Mouse (Mus musculus) layer of hippocampus, adult 2 months (tissue): ENCODE measurements at regions not wholly inside any gene's neighbourhood (a gene's known extent, or its start where the extent isn't known, plus 50 kb on each side); places are given as distances from the start of the nearest gene placed in this dataset.

Source experiments
- DNase-seq, 2 experiments: peaks; one replicate each; pipeline ENCODE4 v3.0.0; 2022; ENCODE audit warnings: low spot score in 2 of 2
- H3K27ac ChIP-seq: fragments of 200-600 bp; 2 replicates; pipeline ENCODE4 v1.8.1; 2022
- H3K4me3 ChIP-seq: fragments of 200-600 bp; 2 replicates; pipeline ENCODE4 v1.8.1; 2022; ENCODE audit warnings: mild to moderate bottlenecking
- CTCF ChIP-seq: fragments of 200-600 bp; conservative IDR thresholded peaks from 2 replicates; pipeline ENCODE4 v1.8.1; 2022; ENCODE audit warnings: antibody characterized with exemption, mild to moderate bottlenecking, moderate library complexity

DNA sequence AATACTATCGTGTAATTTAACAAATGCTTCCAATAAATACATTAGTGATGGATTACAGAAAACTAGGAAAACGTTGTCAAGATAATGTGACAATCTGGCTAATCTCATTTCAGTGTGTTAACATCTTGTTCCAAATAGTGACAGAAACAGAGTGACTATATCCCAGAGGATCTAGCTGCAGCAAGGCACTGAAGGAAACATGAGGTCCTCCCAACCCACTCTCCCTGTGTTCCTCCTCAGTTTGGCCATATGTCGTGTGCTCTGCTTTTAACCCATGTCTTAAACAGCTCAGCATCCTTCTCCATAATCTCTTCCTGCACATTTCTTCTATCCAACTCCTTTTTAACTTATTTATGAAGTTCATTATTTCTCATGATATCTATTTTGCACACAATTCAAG, 223.6 kb upstream of the Lyplal1 start:
- Histone ChIP-seq H3K4me3 (no peak overlapping the region), H3K27ac (peak overlapping the region; percentile 84)
- no peak for TF ChIP-seq CTCF
- DNase-seq, result peak in 1 of 2 experiments; percentile 66

DNA sequence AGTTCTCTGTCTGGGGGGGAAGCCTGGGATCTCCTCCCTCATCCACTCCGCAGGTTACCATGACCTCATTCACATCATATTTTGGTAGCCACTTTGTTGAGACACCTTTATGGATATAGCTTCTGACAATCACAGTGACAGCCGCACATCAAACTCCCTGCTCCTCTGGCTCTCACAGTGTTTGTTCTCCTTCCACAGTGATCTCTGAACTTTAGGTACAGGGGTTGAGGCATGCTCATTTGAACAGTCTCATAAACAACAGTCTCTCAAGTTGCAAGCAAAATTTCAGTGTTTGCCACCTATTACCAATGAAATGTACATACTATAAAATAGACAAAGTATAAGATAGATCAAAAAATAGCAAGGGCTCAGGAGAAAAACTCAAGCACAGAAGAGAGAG, 200.2 kb upstream of the Lyplal1 start:
- DNase-seq, result no peak
- no peak for TF ChIP-seq CTCF
- Histone ChIP-seq H3K4me3 (no peak overlapping the region), H3K27ac (no peak overlapping the region)

DNA sequence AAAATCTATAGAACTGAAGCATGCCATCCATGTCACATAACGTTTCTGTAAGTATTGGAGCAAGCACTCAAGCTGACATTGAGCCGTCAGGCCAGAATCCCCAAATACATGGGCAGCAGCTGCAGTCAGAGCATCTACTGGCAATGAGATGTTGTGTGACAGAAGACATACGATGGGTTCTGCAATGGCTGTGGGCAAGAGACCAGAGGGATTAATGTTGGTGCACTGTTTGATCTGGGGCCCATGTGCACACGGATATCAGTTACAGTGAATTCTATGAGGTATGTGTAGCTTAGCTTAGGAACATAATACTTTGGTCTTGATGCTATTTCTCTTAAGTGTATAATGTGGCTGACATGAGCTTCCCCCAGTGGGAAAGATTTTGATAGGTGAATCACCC, 197.1 kb upstream of the Lyplal1 start:
- DNase-seq, result no peak
- H3K27ac ChIP-seq, result no peak overlapping the region
- no peak overlapping the region for H3K4me3 ChIP-seq
- no peak for TF ChIP-seq CTCF

DNA sequence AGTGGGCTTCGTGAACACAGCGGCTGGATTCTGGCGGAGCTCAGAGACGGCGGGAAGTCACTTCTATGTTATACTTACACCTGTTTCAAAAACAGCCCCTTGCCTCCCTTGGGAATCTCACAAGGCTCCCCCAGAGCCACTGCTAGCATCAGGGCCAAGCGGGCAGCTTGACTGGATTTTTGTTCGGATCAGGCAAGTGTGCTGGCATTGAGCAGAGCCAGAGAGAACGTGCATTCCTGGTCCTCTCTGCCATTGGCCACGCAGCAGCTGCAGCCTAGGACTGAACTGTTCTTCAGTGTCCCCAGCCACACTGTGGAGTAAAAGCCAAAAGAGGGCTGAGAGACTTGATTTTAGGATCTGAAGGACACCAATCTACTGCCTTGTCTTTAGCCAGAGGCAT, 195.6 kb upstream of the Lyplal1 start:
- H3K4me3 ChIP-seq, result no peak overlapping the region
- no peak for DNase-seq
- TF ChIP-seq CTCF, result no peak
- no peak overlapping the region for H3K27ac ChIP-seq

DNA sequence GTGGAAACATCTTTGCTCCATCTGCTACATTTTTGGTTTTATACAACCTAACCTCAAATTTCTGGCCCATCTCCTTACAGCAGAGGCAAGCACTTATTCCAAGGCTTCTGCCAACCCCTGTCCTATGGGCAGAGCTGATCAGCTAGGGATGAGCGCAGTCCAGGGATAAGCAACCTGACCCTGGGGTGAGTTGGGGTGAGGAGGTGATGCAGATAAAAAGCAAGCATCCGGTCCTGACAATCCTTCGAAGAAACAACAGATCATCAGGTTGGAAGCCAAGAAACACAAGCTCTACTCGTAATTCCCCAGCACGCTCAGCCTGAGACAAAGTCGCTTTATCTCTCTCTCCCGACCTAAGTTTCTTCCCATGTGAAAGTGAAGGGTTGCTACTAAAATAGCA, 194.9 kb upstream of the Lyplal1 start:
- H3K27ac ChIP-seq, result no peak overlapping the region
- TF ChIP-seq CTCF, result no peak

DNA sequence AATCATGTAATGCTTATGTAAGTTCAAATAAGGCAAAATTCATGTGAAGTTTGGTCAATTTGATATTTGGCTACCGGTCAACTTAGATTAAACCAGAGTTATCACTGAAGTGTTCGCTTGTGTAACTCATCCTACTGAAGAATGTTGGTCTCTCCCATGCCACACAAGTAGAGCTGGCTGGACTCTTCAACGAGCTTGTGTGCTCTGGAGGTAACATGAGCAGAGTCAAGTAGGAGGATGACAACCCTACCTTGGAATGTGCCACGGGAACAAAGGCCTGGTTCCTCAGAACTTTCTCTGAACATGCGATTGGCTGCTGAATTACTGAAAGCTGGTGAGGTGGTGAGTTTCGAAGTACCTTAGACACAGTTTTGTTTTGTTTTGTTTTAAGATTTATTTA, 190.5 kb upstream of the Lyplal1 start:
- Histone ChIP-seq H3K4me3 (no peak overlapping the region), H3K27ac (no peak overlapping the region)
- no peak for DNase-seq
- TF ChIP-seq CTCF, result no peak

More for the DNA sequence above, 194.9 kb upstream of the Lyplal1 start:
- H3K4me3 ChIP-seq, result no peak overlapping the region
- no peak for DNase-seq

DNA sequence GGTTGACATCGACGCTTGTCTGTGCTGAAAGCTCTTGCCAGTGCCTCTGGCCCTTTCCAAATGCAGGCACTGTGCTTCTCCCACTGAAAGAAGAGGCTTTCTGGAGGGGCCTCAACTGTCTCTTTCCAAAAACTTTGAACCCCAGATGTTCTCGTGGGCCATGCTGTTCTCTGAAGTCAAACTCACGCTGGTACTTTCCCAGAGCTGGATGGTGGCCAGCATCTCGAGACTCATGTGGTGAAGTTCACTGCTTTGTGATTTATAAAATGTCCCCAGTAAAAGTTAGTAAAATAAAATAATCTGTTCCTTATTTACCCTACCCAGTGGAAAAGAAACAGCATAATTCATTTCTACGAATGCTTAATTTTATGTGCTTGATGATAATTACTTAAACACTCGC, 180.4 kb upstream of the Lyplal1 start:
- H3K27ac ChIP-seq, result no peak overlapping the region
- no peak for TF ChIP-seq CTCF
- DNase-seq, result no peak
- H3K4me3 ChIP-seq, result no peak overlapping the region

DNA sequence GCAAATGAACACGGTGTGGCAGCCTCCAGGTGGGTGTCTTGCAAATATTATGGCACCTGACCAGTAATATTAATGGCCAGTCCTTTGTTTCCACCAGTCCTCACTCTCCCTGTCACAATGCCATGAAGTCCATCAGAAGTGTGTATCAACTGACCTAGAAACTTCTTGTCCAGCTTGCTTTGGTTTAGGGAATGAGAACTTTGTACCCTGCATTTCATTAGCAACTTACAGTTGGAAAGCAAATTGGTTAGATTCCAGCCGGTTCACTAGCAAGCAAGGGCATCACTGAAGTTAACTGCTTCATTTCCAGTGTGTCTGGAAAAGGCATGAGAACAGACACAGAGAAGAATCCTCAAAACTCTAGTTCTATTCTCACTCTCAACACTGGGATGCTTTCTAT, 178.1 kb upstream of the Lyplal1 start:
- no peak for TF ChIP-seq CTCF

DNA sequence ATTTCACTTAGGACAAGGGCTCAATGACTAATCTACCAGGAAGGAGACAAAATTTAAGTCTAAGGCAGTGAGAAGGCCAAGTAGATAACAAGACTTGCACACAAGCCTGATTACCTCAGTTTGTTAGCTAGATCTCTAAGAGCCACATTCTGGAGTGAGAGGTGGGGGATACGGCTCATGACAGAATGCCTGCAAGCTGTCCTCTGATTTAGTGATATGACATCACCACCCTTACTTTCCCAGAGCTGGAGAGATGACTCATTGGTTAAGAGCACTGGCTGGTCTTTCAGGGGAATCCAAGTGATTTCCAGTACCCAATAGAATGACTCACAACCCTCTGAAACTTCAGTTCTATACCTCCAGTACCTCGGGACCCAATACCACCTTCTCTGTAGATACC, 177.5 kb upstream of the Lyplal1 start:
- Histone ChIP-seq H3K27ac (0 out of 2 replicates have a peak overlapping the region, but pooled peaks have one; percentile 18), H3K4me3 (no peak overlapping the region)
- DNase-seq, result peak; percentile 27 to 43
- TF ChIP-seq CTCF, result no peak

More for the DNA sequence above, 178.1 kb upstream of the Lyplal1 start:
- no peak for DNase-seq
- no peak overlapping the region for H3K4me3 ChIP-seq
- H3K27ac ChIP-seq, result no peak overlapping the region

DNA sequence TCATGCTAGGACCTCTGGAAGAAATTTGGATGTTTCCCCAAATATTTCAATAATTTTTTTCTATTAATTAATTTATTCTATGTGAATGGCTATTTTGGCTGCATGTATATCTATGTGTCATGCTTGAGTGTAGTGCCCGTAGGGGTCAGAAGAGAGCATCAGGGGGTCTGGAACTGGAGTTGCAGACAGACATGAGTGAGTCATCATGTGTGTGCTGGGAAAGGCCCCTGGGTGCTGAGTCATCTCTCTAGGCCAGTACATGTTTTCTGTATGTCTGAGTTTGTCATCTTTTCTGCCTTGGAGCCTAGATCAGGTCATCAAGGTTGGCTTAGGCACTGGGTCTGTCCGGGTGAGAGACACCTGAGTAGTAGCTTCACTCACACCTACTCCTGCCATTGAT, 172.0 kb upstream of the Lyplal1 start:
- no peak for TF ChIP-seq CTCF
- no peak overlapping the region for H3K27ac ChIP-seq
- no peak overlapping the region for H3K4me3 ChIP-seq
- no peak for DNase-seq

DNA sequence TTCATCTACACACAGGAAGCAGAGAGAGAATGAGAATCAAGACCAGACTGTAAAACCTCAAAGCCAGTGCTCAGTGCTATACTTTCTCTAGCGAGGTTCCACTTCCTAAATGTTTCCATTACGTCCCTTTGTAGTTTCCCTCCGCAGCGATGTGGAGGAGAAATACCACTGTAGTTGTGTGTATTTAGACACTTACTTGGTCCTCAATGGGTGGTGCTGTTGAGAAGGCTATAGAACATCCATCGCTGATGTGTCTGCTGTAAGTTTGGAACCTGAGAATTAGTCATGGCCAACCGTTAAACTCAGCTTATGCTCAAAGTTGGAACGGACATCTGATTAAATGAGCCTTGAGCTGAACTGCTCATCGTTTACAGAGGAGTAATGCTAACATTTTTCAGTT, 170.7 kb upstream of the Lyplal1 start:
- no peak overlapping the region for H3K27ac ChIP-seq
- TF ChIP-seq CTCF, result no peak
- H3K4me3 ChIP-seq, result no peak overlapping the region
- DNase-seq, result no peak

DNA sequence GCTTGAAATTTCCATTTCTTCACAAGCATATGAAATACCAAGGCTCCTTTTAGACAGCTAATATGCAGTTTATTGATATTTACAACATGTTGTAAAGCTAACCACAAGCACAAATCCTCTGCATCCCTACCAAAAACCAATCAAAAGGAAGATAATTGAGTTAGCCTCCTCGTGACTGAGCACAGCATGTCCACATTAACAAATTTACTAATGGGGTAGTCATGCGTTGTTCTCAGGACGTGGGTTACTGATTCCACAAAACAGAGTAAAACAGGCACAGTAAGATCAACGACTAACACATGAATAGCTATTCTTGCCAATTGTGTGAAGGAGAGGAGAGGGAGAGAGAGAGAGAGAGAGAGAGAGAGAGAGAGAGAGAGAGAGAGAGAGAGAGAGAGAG, 169.3 kb upstream of the Lyplal1 start:
- DNase-seq, result no peak
- no peak overlapping the region for H3K27ac ChIP-seq
- no peak for TF ChIP-seq CTCF
- H3K4me3 ChIP-seq, result no peak overlapping the region

DNA sequence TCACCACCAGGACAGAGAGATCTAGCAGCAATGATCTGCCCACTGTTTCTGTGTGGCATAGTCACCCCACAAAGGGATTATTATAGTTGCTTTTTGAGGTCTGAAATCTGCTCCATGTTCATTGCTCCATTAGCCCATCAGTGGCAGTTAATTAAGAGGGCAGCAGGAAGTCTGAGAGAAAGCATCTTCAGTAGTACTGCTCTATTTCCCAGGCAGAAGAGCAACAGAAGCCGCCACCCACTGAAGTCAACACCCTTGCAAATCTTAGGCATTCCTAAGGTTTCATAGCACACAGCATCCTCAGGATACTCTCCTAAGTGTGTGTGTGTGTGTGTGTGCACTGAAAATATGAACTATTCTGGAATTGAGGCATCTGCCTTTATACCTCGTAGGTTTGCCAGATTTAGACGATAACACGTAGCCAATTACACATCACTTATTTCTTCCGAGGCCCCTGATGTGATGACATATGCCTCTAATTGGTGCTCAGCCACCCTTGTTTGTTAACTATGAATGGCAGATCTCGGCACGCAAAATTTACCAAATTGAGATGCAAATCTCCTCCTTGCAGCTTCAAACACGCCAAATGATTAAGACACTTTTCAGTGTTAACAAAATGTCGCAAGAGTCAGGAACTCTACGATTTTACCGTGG, 161.0 kb upstream of the Lyplal1 start:
- Histone ChIP-seq H3K4me3 (peak overlapping the region; percentile 22), H3K27ac (peak overlapping the region; percentile 73)
- no peak for TF ChIP-seq CTCF
- DNase-seq, result no peak

DNA sequence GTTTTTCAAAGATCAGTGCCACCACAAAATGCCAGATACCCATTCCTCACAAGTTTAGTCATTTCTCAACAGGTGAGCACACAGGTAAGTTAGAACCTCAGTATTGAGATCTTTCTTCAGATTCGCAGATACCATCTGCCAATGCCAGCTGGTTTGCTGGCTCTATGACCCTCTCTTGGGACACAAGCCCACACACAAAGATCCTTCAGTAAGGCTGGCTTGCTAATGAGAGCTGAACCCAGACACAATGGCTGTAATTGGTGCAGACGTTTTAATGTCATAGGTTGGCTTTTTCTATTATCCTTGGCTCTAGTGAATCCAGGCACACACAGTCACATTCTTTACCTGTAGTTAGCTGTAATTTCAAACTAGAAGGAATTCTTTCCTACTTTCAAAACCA, 154.3 kb upstream of the Lyplal1 start:
- DNase-seq, result no peak
- Histone ChIP-seq H3K4me3 (no peak overlapping the region), H3K27ac (no peak overlapping the region)
- no peak for TF ChIP-seq CTCF

DNA sequence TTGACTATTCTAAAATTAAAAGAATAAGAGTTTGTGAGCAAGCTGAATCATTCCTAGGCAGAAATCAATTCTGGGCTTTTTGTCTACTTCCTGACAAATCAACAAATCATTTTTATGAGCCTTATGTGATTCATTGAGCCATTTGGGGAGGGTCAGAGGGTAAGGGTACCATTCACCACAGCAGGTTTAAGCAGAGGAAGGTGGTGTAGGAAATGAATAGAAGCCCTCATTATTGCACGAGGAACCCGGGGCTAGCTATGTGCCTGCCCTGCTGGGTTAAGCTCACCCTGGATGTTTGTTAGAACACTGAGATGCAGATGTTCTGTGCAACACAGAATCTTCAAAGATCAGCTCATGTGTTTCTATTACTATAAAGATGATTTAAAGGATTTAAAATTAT, 150.2 kb upstream of the Lyplal1 start:
- Histone ChIP-seq H3K27ac (no peak overlapping the region), H3K4me3 (no peak overlapping the region)
- DNase-seq, result no peak
- TF ChIP-seq CTCF, result no peak
